Mouse (Mus musculus) lung, embryonic 14.5 days (tissue): ENCODE data around the gene Cldn16. TPM values are rescaled to one million over a fixed set of nuclear protein-coding genes. Genes with fewer than 3 reads are reported as not detected.

Source experiments
- ATAC-seq: fragments of 200-750 bp; cut with Nextera tagmentation; 2 replicates; pipeline ENCODE4 v1.8.0; 2017; ENCODE audit warnings: mild to moderate bottlenecking, moderate TSS enrichment, moderate library complexity; ENCODE audit not compliant: insufficient read depth
- DNase-seq: peaks from one replicate; pipeline ENCODE4 v3.0.0-alpha.2; 2015
- H3K27ac ChIP-seq: fragments of 300-500 bp; sonication (generic); 2 replicates; pipeline ENCODE4 v1.5.1; 2014; ENCODE audit warnings: low read depth, mild to moderate bottlenecking, moderate library complexity
- H3K27me3 ChIP-seq: fragments of 300-500 bp; sonication (generic); 2 replicates; pipeline ENCODE4 v1.6.1; 2014; ENCODE audit warnings: low read length, control low read depth; ENCODE audit not compliant: insufficient read depth
- H3K36me3 ChIP-seq: fragments of 300-500 bp; sonication (generic); 2 replicates; pipeline ENCODE4 v1.6.1; 2014; ENCODE audit warnings: control low read depth; ENCODE audit not compliant: insufficient read depth
- H3K4me1 ChIP-seq: fragments of 300-500 bp; sonication (generic); 2 replicates; pipeline ENCODE4 v1.6.1; 2014; ENCODE audit warnings: antibody characterized with exemption, control low read depth; ENCODE audit not compliant: insufficient read depth
- H3K4me2 ChIP-seq: fragments of 300-500 bp; sonication (generic); 2 replicates; pipeline ENCODE4 v1.6.1; 2014; ENCODE audit warnings: mild to moderate bottlenecking
- H3K4me3 ChIP-seq: fragments of 300-500 bp; sonication (generic); 2 replicates; pipeline ENCODE4 v1.5.1; 2014; ENCODE audit warnings: low read depth, low read length
- H3K9ac ChIP-seq: fragments of 300-500 bp; sonication (generic); 2 replicates; pipeline ENCODE4 v1.6.1; 2014
- H3K9me3 ChIP-seq: fragments of 300-500 bp; sonication (generic); 2 replicates; pipeline ENCODE4 v1.6.1; 2016; ENCODE audit warnings: low read depth, low read length, control low read depth
- CTCF ChIP-seq: IDR thresholded peaks from 2 replicates; pipeline ENCODE4 v1.5.1; 2016; ENCODE audit warnings: antibody characterized with exemption, low read depth
- WGBS: fragments of 180-500 bp; shearing (Covaris S2); extraction: QIAGEN DNeasy Blood & Tissue Kit; methylation state at CpG from one replicate; pipeline ENCODE4 v1.1.7; 2014; 5-methylcytosine and 5-hydroxymethylcytosine counted together
- polyA plus RNA-seq: library from polyadenylated mRNA; unstranded; fragments of >200 nt; fragmentation: Nextera tagmentation; extraction: Ambion mirVana; gene quantifications from 2 replicates; pipeline ENCODE4 v1.2.1, GENCODE M21; 2014

Gene Cldn16
- polyA plus RNA-seq, 1 experiment from 2014 or later, result not detected

DNA sequence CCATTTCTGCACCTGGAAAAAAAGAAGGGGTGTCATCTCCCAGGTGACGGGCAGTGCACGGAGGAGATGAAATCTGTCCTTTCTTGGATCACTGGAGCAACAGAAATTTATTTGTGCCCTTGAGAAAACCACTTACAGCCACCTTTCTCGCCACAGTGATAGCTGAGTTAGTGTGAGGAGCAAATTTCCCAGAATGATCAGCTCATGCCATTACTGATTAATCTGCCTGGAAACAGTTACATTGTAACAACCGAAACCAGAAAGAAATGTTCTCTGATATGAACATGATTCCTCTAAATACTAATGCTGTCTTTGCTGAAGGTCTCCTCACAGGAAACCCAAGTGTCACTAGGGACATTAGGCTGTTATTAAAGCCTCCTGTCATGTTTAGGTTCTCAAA, 42.0 kb downstream of the Cldn16 start:
- Histone ChIP-seq H3K4me3 (no peak overlapping the region), H3K4me2 (no peak overlapping the region), H3K36me3 (no peaks in the 10 kb centered on the region), H3K9me3 (no peaks in the 10 kb centered on the region), H3K4me1 (no peaks in the 10 kb centered on the region), H3K9ac (no peak overlapping the region), H3K27ac (no peak overlapping the region), H3K27me3 (no peaks in the 10 kb centered on the region)
- DNase-seq, result no peak
- no peak for TF ChIP-seq CTCF
- 70% methylated on average over 4 of the region's 4 CpGs for WGBS
- no peak for ATAC-seq

DNA sequence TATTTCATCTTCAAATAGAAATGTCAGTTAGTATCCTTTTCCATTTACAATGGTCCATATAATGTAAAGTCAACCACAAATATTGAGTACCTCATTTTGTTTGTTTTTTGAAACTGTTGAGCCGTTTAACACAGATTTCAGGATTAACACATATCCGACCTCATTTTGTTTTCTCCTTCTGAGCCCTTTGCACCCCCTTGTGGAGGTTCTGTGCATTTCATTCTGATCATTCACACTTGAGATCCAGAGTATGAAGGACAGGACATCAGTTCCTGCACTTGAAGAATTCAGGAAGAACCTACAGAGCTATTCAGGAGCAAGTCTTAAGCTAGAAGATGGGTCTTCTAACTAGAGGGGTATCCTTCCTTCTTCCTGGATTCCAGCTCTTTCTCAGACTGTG, 56.7 kb downstream of the Cldn16 start:
- Histone ChIP-seq H3K4me3 (no peak overlapping the region), H3K9ac (no peak overlapping the region), H3K9me3 (no peaks in the 10 kb centered on the region), H3K27me3 (no peaks in the 10 kb centered on the region), H3K27ac (no peak overlapping the region), H3K4me1 (no peaks in the 10 kb centered on the region), H3K4me2 (no peak overlapping the region), H3K36me3 (no peaks in the 10 kb centered on the region)
- TF ChIP-seq CTCF, result peak; percentile 65
- ATAC-seq (no peak), DNase-seq (peak; percentile 64)
- 39% methylated on average over 2 of the region's 2 CpGs for WGBS

DNA sequence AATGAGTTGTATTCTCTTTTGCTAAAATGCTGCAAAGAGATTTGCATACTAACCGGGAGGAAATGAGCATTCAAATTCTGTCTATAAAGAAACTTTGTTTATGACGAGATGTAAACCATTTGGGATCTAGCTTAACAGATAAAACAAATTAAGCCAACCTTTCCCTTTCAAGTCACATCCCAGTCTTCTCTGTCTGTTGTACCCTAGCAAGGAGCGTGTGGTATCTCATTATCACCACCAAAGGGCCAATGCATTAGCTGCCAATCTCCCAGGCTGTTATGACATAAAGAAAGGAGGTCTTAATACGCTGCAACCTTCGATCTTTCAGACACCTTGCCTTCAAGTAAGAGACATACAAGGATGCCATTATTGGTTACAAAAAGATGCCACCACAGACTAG, 62.9 kb downstream of the Cldn16 start:
- no peak for ATAC-seq
- H3K4me2 ChIP-seq, result no peak overlapping the region

DNA sequence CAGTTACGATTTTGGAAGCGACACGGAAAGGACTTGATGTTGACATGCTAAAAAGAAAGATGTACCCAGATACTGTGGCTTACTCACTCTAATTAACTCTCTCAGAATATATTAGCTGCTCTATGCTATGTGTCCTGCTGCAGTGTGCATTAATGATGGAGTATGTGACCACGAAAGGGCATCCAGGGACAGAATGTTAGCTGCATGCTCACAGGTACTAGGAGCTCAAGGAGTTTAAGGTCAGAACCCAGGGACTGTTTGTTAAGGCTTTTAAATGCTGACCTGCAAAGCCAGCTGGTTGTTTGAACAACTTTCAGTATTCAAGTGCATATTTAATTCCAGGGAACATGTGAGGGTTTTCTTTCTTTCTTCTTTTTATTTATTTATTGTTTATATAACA, 63.7 kb downstream of the Cldn16 start, which contains the start of gene Tmem207:
Tmem207 (minus strand) TSS at position 101 of the 400 bp plus-strand sequence.
- WGBS, result 74% methylated on average over 4 of the region's 4 CpGs
- ATAC-seq (no peak), DNase-seq (no peak)
- Histone ChIP-seq H3K36me3 (no peaks in the 10 kb centered on the region), H3K27me3 (no peaks in the 10 kb centered on the region), H3K27ac (no peak within 1 kb of the TSS), H3K9me3 (no peaks in the 10 kb centered on the region), H3K9ac (no peak within 1 kb of the TSS), H3K4me3 (no peak within 1 kb of the TSS), H3K4me1 (no peaks in the 10 kb centered on the region), H3K4me2 (no peak within 1 kb of the TSS)
- no peak for TF ChIP-seq CTCF

More for the DNA sequence above, 62.9 kb downstream of the Cldn16 start:
- no peaks in the 10 kb centered on the region for H3K36me3 ChIP-seq
- no peaks in the 10 kb centered on the region for H3K9me3 ChIP-seq
- TF ChIP-seq CTCF, result no peak
- H3K4me3 ChIP-seq, result no peak overlapping the region
- H3K9ac ChIP-seq, result no peak overlapping the region
- no peak overlapping the region for H3K27ac ChIP-seq
- no peak for DNase-seq
- H3K27me3 ChIP-seq, result no peaks in the 10 kb centered on the region
- H3K4me1 ChIP-seq, result no peaks in the 10 kb centered on the region
- WGBS, result 68% methylated on average over 5 of the region's 5 CpGs

DNA sequence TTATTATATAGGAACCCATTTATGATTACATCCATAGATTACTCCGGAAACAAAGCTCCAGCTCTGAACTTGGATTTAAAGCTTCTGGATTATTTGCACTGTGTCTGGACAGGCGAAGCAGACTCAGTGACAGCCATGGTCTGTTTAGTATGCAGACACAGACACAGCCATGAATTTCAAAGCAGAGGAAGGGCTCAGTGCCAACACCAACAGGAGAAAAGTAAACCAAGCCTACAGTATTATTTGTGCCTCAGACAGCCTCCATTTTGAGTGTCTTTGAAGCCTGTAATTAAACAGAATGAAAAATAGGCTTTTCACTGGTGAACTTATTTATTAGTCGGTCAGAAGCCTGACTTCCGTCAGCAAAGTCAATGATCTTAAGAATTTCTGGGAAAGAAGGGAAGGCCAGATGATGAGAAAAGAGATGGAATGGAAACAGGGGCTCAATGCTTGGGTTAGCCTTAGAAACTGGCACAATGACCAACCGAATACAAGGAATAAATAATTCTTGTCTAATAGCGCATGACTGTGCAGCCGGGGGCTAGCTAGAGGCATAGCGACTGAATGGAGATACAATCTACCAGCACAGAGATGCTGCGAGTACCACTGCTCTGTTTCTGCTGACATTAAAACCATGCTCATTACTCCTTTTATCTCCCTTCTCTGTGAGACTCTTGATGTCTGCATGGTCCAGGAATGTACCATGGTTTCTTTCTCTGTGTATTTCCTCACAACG, 65.2 kb downstream of the Cldn16 start:
- DNase-seq (peak; percentile 85), ATAC-seq (peak; percentile 97)
- H3K27ac ChIP-seq, result peak overlapping the region; percentile 54; the same call in 1 of the 2 replicates
- no peaks in the 10 kb centered on the region for H3K27me3 ChIP-seq
- no peak for TF ChIP-seq CTCF
- no peak overlapping the region for H3K9ac ChIP-seq
- H3K4me1 ChIP-seq, result no peaks in the 10 kb centered on the region
- 48% methylated on average over 10 of the region's 10 CpGs for WGBS
- no peaks in the 10 kb centered on the region for H3K9me3 ChIP-seq
- H3K4me3 ChIP-seq, result no peak overlapping the region
- 0 out of 2 replicates have a peak overlapping the region, but pooled peaks have one; percentile 1 for H3K4me2 ChIP-seq
- no peaks in the 10 kb centered on the region for H3K36me3 ChIP-seq

DNA sequence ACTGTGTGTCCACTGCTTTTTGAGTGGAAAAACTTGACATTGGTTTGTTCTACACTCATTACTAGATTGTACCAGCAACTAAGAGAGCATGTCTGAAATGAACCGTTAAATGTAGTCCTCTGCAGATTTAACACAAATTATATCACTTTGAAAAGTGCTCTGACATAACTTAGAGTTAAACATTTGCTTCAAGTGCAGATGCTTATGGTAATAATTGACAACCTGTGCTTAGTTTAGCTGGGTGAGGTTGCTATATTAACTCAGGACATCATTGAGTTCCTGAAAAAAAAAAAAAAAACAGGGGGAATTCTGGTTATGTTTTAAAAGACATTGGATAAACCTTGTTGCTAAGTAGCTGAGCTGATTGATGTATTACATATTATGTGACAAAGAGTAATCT, 67.5 kb downstream of the Cldn16 start:
- no peaks in the 10 kb centered on the region for H3K9me3 ChIP-seq
- WGBS, result 36% methylated on average over 1 of the region's 1 CpGs
- H3K4me2 ChIP-seq, result no peak overlapping the region
- no peak overlapping the region for H3K27ac ChIP-seq
- H3K9ac ChIP-seq, result no peak overlapping the region
- ATAC-seq (no peak), DNase-seq (no peak)
- no peak overlapping the region for H3K4me3 ChIP-seq
- no peaks in the 10 kb centered on the region for H3K36me3 ChIP-seq
- no peak for TF ChIP-seq CTCF
- H3K4me1 ChIP-seq, result no peaks in the 10 kb centered on the region
- H3K27me3 ChIP-seq, result no peaks in the 10 kb centered on the region

DNA sequence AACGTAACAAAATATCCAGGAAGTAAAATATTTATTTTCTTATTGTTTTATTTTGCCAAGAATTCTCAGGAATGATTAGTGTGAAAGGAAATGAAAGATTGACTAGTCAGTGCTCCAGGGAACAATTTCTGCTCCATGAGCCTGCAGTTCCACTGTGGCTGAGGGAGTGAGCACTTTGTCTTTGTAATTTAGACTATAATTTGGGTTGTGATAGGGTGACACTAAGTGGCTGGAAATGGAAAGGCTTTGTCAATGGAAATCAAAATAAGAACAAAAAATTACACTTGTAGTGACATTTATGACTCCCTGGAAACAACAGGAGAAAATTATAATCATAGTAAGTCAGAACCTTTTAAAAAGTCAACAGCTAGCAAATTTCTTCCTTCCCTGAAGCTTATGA, 69.4 kb downstream of the Cldn16 start:
- H3K4me3 ChIP-seq, result no peak overlapping the region
- no peak overlapping the region for H3K4me2 ChIP-seq
- no peak overlapping the region for H3K27ac ChIP-seq
- WGBS, result 60% methylated on average over 1 of the region's 1 CpGs
- no peak for ATAC-seq
- no peaks in the 10 kb centered on the region for H3K27me3 ChIP-seq
- no peak overlapping the region for H3K9ac ChIP-seq
- no peaks in the 10 kb centered on the region for H3K9me3 ChIP-seq
- no peak for TF ChIP-seq CTCF
- H3K4me1 ChIP-seq, result no peaks in the 10 kb centered on the region
- H3K36me3 ChIP-seq, result no peaks in the 10 kb centered on the region
- no peak for DNase-seq

Other genes starting within 250 kb of the Cldn16 start
- 10.6 and 12.2 TPM in 2 replicates for gene Cldn1, start 91.3 kb upstream of the Cldn16 start, polyA plus RNA-seq
- gene Tmem207, start 63.6 kb downstream of the Cldn16 start, polyA plus RNA-seq, result not detected in 2 replicates
- 14.0 TPM in 2 replicates for gene Il1rap, start 118.6 kb downstream of the Cldn16 start, polyA plus RNA-seq